Mouse (Mus musculus) cerebellum, postnatal 10 days (tissue): Measurements from ENCODE around the gene Gm2026.
"Not testable (repeated sequence)": the region's sequence is repeated elsewhere in the genome, so short reads cannot be mapped to it uniquely, and the experiment has no call there.

Source experiments
- DNase-seq, 2 experiments: peaks; one replicate each; pipeline ENCODE4 v3.0.0; 2021; ENCODE audit warnings: mixed read lengths in 2 of 2

Gm2026 gene

GRCm38 (mm10) chr2:175965031-175965430 is at the start of gene Gm2026:
Gm2026 (plus strand) TSS chr2:175965331.
- not testable (repeated sequence) for DNase-seq

GRCm38 (mm10) chr2:175931000-175931399 is 34.1 kb upstream of the Gm2026 start, which contains the start of gene Zfp966:
Zfp966 (minus strand) TSS chr2:175931100.
- not testable (repeated sequence) for DNase-seq
